Mouse (Mus musculus): Measurements from ENCODE around the gene Ank2. TPM values are rescaled to one million over a fixed set of nuclear protein-coding genes. Genes with fewer than 3 reads are reported as not detected.

Gene Ank2
- polyA plus RNA-seq, 1 experiment from 2014 or later: 0.46 TPM

DNA sequence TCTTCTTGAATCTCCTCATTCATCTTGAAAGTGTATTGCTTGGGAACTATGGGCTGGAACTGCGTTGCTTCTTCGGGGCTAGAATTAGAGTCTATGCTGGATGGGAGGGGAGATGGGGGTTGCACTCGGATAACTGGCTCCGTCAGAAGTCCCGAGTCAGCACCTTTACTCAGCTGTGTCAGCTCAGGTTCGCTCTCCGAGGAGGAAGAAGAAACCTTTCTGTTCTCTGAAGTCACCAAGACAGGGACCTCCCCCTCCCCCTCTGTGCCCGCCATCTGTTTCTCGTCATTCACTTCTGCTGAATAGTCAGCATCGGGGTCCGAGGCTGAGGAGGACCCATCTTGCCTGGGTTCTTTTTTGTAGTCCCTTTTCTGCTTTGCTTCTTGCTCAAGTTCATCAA, 555.1 kb downstream of the Ank2 start:
- no peaks in the 10 kb centered on the region for H3K36me3 ChIP-seq (ENCODE audit: inconsistent target)
- no peak overlapping the region for H3K4me3 ChIP-seq (ENCODE audit: inconsistent target)
- H3K27ac ChIP-seq: no peak overlapping the region
- 91% methylated on average over 11 of the region's 11 CpGs for WGBS (ENCODE audit: missing documents)
- H3K79me2 ChIP-seq (ENCODE audit: inconsistent target): no peaks in the 10 kb centered on the region

DNA sequence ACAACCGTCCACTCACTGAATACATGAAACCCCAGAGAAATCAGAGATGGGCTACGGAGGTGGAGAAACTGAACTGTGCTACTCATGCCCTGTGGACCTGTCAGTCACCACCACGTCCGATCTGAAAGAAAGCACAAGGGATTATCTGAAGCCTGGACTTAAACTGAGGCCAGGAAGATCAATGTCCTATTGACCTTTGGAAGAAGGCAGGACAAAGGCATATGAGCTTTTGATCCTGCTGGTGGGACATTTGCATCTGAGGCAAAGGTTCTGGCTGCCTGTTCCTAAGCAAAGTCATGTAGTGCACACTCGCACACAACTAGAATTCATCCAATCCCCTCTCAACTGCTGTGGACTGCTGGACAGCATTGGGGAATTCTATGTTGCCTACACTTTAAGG, 558.7 kb downstream of the Ank2 start:
- no peaks in the 10 kb centered on the region for H3K36me3 ChIP-seq (ENCODE audit: inconsistent target)
- H3K4me3 ChIP-seq (ENCODE audit: inconsistent target): no peak overlapping the region
- no peak overlapping the region for H3K27ac ChIP-seq
- 95% methylated on average over 5 of the region's 5 CpGs for WGBS (ENCODE audit: missing documents)
- no peaks in the 10 kb centered on the region for H3K79me2 ChIP-seq (ENCODE audit: inconsistent target)

GRCm38 (mm10) chr3:126931884-126932506, 567.2 kb downstream of the Ank2 start:
- Histone ChIP-seq H3K36me3 (ENCODE audit: inconsistent target) (no peaks in the 10 kb centered on the region), H3K4me3 (ENCODE audit: inconsistent target) (no peak overlapping the region), H3K79me2 (ENCODE audit: inconsistent target) (no peaks in the 10 kb centered on the region), H3K27ac (no peak overlapping the region)
- WGBS (ENCODE audit: missing documents): 0% methylated on average over 4 of the region's 4 CpGs

- H3K79me2 ChIP-seq (ENCODE audit: inconsistent target): no peaks in the 10 kb centered on the region
- WGBS (ENCODE audit: missing documents): 12% methylated on average over 12 of the region's 12 CpGs
- H3K4me3 ChIP-seq (ENCODE audit: inconsistent target): no peak overlapping the region
- H3K36me3 ChIP-seq (ENCODE audit: inconsistent target): no peaks in the 10 kb centered on the region
- H3K27ac ChIP-seq: no peak overlapping the region
These were observed 575.4 kb downstream of the Ank2 start for GRCm38 (mm10) chr3:126923575-126924382.

- Histone ChIP-seq H3K27ac (no peak overlapping the region), H3K4me3 (ENCODE audit: inconsistent target) (no peak overlapping the region), H3K79me2 (ENCODE audit: inconsistent target) (no peaks in the 10 kb centered on the region), H3K36me3 (ENCODE audit: inconsistent target) (no peaks in the 10 kb centered on the region)
- WGBS (ENCODE audit: missing documents): 79% methylated on average over 3 of the region's 3 CpGs
These were observed 577.2 kb downstream of the Ank2 start for GRCm38 (mm10) chr3:126921941-126922340.

DNA sequence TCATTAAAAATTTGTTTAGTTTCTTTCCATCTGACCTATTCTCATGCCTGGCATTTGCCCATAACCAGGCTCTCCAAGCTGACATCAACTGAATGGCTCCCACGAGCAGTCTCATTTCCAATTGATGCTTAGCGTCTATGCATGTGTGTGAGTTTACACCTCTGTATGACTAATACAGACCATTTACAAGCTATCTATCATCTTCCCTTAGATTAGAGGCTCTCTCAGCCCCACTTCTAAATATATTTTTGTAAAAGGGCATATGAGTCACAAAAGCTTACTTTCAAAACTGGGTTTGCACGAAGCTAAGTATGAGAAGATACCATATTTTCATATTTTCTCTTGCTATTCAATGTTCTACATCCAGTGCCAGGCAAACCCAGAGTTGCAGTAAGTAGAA, 578.9 kb downstream of the Ank2 start:
- Histone ChIP-seq H3K27ac (no peak overlapping the region), H3K4me3 (ENCODE audit: inconsistent target) (no peak overlapping the region), H3K36me3 (ENCODE audit: inconsistent target) (no peaks in the 10 kb centered on the region), H3K79me2 (ENCODE audit: inconsistent target) (no peaks in the 10 kb centered on the region)
- WGBS (ENCODE audit: missing documents): 80% methylated on average over 3 of the region's 3 CpGs

DNA sequence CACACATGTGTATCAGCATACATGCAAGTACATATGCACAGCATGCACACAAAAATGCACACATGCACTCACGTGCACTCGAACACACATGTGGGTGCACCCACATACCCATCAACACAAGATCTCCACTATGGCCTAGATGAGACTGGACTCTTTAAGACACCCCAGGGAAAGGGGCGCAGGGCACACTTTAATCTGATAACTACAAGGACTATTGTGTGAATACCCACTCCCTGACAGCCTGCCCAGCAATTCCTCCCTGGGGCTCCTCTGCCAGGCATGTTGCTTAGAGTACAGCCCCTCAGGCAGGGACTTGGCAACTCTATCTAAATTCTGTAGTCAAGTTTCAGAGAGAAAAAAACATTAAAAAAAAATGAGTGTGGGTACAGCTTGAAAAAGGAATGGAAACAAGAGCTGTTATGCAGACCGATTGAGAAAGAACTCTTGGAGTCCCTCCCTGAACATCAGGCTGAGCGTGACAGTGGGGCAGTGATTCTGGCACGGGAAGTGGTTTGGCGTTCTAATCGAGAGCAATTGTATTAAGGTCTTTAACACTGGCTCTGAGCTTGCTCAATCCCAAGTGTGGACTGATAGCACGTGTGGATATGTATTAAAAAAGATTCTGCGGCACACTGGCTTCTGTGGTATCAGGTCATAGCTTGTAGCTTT, 580.2 kb downstream of the Ank2 start:
- no peak overlapping the region for H3K4me3 ChIP-seq (ENCODE audit: inconsistent target)
- 54% methylated on average over 10 of the region's 10 CpGs for WGBS (ENCODE audit: missing documents)
- no peak overlapping the region for H3K27ac ChIP-seq
- no peaks in the 10 kb centered on the region for H3K36me3 ChIP-seq (ENCODE audit: inconsistent target)
- no peaks in the 10 kb centered on the region for H3K79me2 ChIP-seq (ENCODE audit: inconsistent target)

GRCm38 (mm10) chr3:126916381-126916780, 582.8 kb downstream of the Ank2 start:
- Histone ChIP-seq H3K79me2 (ENCODE audit: inconsistent target) (no peaks in the 10 kb centered on the region), H3K27ac (no peak overlapping the region), H3K4me3 (ENCODE audit: inconsistent target) (no peak overlapping the region), H3K36me3 (ENCODE audit: inconsistent target) (no peaks in the 10 kb centered on the region)

DNA sequence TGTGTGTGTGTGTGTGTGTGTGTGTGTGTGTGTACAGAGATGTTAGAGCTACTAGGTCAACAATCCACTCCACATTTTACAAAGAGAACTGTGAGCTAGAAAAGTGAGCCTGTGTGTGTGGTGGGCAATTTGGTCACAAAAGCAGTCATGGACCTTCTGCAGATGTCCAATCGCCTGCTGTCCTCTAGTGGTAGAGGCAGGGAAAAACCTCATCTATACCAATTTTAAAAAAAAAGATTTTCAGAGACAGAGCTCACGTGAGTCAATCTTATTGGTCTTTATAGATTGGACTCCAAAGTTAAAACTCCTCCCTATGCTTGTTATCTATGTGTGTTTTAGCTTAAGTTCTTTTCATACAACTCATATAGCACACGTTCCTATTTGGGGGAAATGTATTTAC, 595.6 kb downstream of the Ank2 start:
- WGBS (ENCODE audit: missing documents): 23% methylated on average over 3 of the region's 3 CpGs
- H3K79me2 ChIP-seq (ENCODE audit: inconsistent target): no peaks in the 10 kb centered on the region
- H3K27ac ChIP-seq: no peak overlapping the region

DNA sequence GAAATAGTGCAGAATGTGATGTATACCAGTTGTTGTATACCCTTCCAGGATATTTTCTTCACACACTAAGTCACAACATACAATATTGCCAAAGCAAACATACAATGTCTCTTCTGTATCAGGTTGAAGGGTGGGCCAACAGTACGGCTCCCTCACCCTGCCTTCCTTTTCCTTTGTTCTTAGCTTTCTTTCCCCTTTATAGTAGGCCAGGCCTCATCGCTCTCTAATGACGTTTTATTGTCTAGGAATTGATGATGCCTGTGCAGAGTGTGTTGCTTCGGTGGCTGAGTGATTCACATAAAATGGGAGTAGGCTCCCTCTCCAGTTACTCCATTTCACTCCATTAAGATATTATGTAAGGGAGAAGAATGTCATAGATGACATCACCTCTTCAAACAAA, 612.5 kb downstream of the Ank2 start:
- Histone ChIP-seq H3K4me3 (ENCODE audit: inconsistent target) (no peak overlapping the region), H3K79me2 (ENCODE audit: inconsistent target) (no peaks in the 10 kb centered on the region), H3K36me3 (ENCODE audit: inconsistent target) (no peaks in the 10 kb centered on the region), H3K27ac (no peak overlapping the region)
- 89% methylated on average over 4 of the region's 4 CpGs for WGBS (ENCODE audit: missing documents)

More for the DNA sequence above, 595.6 kb downstream of the Ank2 start:
- Histone ChIP-seq H3K4me3 (ENCODE audit: inconsistent target) (no peak overlapping the region), H3K36me3 (ENCODE audit: inconsistent target) (no peaks in the 10 kb centered on the region)

GRCm38 (mm10) chr3:126886090-126886489, 613.1 kb downstream of the Ank2 start:
- 91% methylated on average over 4 of the region's 4 CpGs for WGBS (ENCODE audit: missing documents)
- Histone ChIP-seq H3K4me3 (ENCODE audit: inconsistent target) (no peak overlapping the region), H3K79me2 (ENCODE audit: inconsistent target) (no peaks in the 10 kb centered on the region), H3K36me3 (ENCODE audit: inconsistent target) (no peaks in the 10 kb centered on the region), H3K27ac (no peak overlapping the region)

DNA sequence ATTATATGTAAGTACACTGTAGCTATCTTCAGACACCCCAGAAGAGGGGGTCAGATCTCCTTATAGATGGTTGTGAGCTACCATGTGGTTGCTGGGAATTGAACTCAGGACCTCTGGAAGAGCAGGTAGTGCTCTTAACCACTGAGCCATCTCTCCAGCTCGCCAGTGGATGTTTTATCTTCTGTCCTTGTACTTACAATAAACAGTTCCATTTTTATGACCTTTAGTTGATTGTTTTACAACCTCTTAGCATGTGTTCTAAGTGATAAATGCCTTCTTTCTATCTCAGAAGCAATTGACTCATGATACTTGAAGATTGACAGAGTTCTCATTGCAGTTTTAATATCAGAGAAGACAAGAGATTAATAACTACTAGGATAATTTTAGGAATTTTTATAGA, 620.9 kb downstream of the Ank2 start:
- WGBS (ENCODE audit: missing documents): 94% methylated on average over 1 of the region's 1 CpGs
- Histone ChIP-seq H3K27ac (no peak overlapping the region), H3K36me3 (ENCODE audit: inconsistent target) (no peaks in the 10 kb centered on the region), H3K4me3 (ENCODE audit: inconsistent target) (no peak overlapping the region), H3K79me2 (ENCODE audit: inconsistent target) (no peaks in the 10 kb centered on the region)
